Mouse (Mus musculus): Measurements from ENCODE around the gene Zbed6.
A peak's percentile ranks its signal among the peaks of the same experiment; 100 is the strongest.

DNA sequence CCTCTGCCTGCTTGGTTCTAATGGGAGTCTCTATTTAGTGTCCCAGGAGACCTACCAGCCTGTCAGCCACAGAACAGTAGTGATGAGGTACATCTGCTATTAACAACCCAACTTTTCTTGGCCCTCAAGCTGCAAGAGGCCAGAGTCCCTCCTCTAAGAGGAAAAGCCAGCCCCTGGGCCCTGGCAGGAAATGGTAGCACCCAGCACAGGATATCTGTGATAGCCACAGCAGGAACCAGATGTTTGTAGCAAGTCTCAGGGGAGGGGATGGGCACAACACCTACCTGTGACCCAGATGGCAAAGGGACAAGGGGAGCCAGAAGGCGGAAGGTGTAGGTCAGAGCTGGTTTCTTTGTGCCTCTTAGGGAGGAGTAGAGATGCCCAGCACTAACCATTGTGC is 34.2 kb upstream of the Zbed6 start:
- TF ChIP-seq MAX (IDR thresholded peaks at IDR 0.05; ENCODE audit: low read length) (no peak), ZNF384 (IDR thresholded peaks at IDR 0.05; ENCODE audit: low read depth, low read length) (no peak), POLR2A (IDR thresholded peaks at IDR 0.05; ENCODE audit: low read depth, low read length) (0 out of 2 replicates have a peak, but pooled peaks have one; percentile 28), POLR2AphosphoS2 (IDR thresholded peaks at IDR 0.05; ENCODE audit: low read depth, low read length) (no peak), CTCF (conservative IDR thresholded peaks at IDR 0.05 in 1 of 2, IDR thresholded peaks at IDR 0.05 in 1 of 2; ENCODE audit: low read depth in 2 of 2, low read length in 2 of 2) (no peak), MAZ (IDR thresholded peaks at IDR 0.05; ENCODE audit: low read depth, low read length) (0 out of 2 replicates have a peak, but pooled peaks have one; percentile 31), KAT2A (IDR thresholded peaks at IDR 0.05; ENCODE audit: insufficient replicate concordance, low read length) (no peak), USF2 (conservative IDR thresholded peaks at IDR 0.05; ENCODE audit: low read depth, low read length) (no peak), TCF12 (IDR thresholded peaks at IDR 0.05; ENCODE audit: low read depth, low read length) (peak; percentile 94), ZMIZ1 (IDR thresholded peaks at IDR 0.05; ENCODE audit: low read depth, low read length) (peak; percentile 49; the same call in 1 of the 2 replicates), MAFK (IDR thresholded peaks at IDR 0.05; ENCODE audit: insufficient replicate concordance, low read length) (no peak), E2F4 (IDR thresholded peaks at IDR 0.05; ENCODE audit: insufficient replicate concordance, low read depth, low read length) (no peak), EP300 (IDR thresholded peaks at IDR 0.05; ENCODE audit: low read length) (peak; percentile 68; the same call in 1 of the 2 replicates)

Measured in CH12.LX (cell line).